Mouse (Mus musculus) midbrain, embryonic 12.5 days (tissue): ENCODE measurements around the gene Pcbp1. TPM values are rescaled to one million over a fixed set of nuclear protein-coding genes. Genes with fewer than 3 reads are reported as not detected.
"Not testable (repeated sequence)": the region's sequence is repeated elsewhere in the genome, so short reads cannot be mapped to it uniquely, and the experiment has no call there.

Source experiments
- ATAC-seq: fragments of 200-750 bp; cut with Nextera tagmentation; 2 replicates; pipeline ENCODE4 v1.8.0; 2017; ENCODE audit warnings: low read depth, moderate TSS enrichment, moderate library complexity; ENCODE audit not compliant: low FRiP score
- H3K27ac ChIP-seq: fragments of 300-500 bp; sonication (generic); replicated peaks from 2 replicates; pipeline ENCODE4 v1.5.1; 2016; ENCODE audit warnings: mild to moderate bottlenecking
- H3K27me3 ChIP-seq: fragments of 300-500 bp; sonication (generic); 2 replicates; pipeline ENCODE4 v1.6.1; 2016; ENCODE audit warnings: mild to moderate bottlenecking
- H3K36me3 ChIP-seq: fragments of 300-500 bp; sonication (generic); 2 replicates; pipeline ENCODE4 v1.6.1; 2016
- H3K4me1 ChIP-seq: fragments of 300-500 bp; sonication (generic); 2 replicates; pipeline ENCODE4 v1.6.1; 2016
- H3K4me2 ChIP-seq: fragments of 300-500 bp; sonication (generic); replicated peaks from 2 replicates; pipeline ENCODE4 v1.6.1; 2016; ENCODE audit warnings: mild to moderate bottlenecking, moderate library complexity
- H3K4me3 ChIP-seq: fragments of 300-500 bp; sonication (generic); 2 replicates; pipeline ENCODE4 v1.5.1; 2016; ENCODE audit warnings: mild to moderate bottlenecking
- H3K9ac ChIP-seq: fragments of 300-500 bp; sonication (generic); replicated peaks from 2 replicates; pipeline ENCODE4 v1.6.1; 2016; ENCODE audit warnings: mild to moderate bottlenecking, moderate library complexity
- H3K9me3 ChIP-seq: fragments of 300-500 bp; sonication (generic); 2 replicates; pipeline ENCODE4 v1.6.1; 2016; ENCODE audit warnings: mild to moderate bottlenecking
- WGBS: fragments of 180-500 bp; shearing (Covaris S2); methylation state at CpG from one replicate; pipeline ENCODE4 v1.1.7; 2016; 5-methylcytosine and 5-hydroxymethylcytosine counted together
- polyA plus RNA-seq: library from polyadenylated mRNA; unstranded; fragments of >200 nt; fragmentation: Nextera tagmentation; extraction: Ambion mirVana; gene quantifications from 2 replicates; pipeline ENCODE4 v1.2.1, GENCODE M21; 2016

Pcbp1 gene
- polyA plus RNA-seq = 570 and 583 TPM in 2 replicates

GRCm38 (mm10) chr6:86526032-86526960, at the start of gene Pcbp1:
Pcbp1 (minus strand) TSS chr6:86526321.
- H3K4me2 ChIP-seq = peak within 1 kb of the TSS; percentile 95
- H3K27ac ChIP-seq = peak within 1 kb of the TSS; percentile 100
- H3K9me3 ChIP-seq = no peaks in the 10 kb centered on the region
- ATAC-seq = peak; percentile 77
- H3K4me1 ChIP-seq = peaks cover 25% of the 10 kb centered on the region
- H3K36me3 ChIP-seq = peaks cover 20% of the 10 kb centered on the region
- H3K4me3 ChIP-seq = peak within 1 kb of the TSS; percentile 97
- peak within 1 kb of the TSS; percentile 98 for H3K9ac ChIP-seq
- H3K27me3 ChIP-seq = no peaks in the 10 kb centered on the region
- 1% methylated on average over 114 of the region's 120 CpGs for WGBS

- no peak overlapping the region for H3K9ac ChIP-seq
- no peak overlapping the region for H3K4me3 ChIP-seq
- H3K4me2 ChIP-seq = no peak overlapping the region
- no peaks in the 10 kb centered on the region for H3K27me3 ChIP-seq
- H3K27ac ChIP-seq = no peak overlapping the region
- no peaks in the 10 kb centered on the region for H3K36me3 ChIP-seq
- no peak for ATAC-seq
- H3K4me1 ChIP-seq = peaks cover 8% of the 10 kb centered on the region; the same call in 1 of the 2 replicates
- WGBS = 96% methylated on average over 3 of the region's 3 CpGs
- H3K9me3 ChIP-seq = no peaks in the 10 kb centered on the region
Observed at GRCm38 (mm10) chr6:86574495-86574894, 48.4 kb upstream of the Pcbp1 start.

GRCm38 (mm10) chr6:86570830-86571229, 44.7 kb upstream of the Pcbp1 start:
- H3K36me3 ChIP-seq = peaks cover 13% of the 10 kb centered on the region
- no peak overlapping the region for H3K9ac ChIP-seq
- no peak overlapping the region for H3K27ac ChIP-seq
- H3K27me3 ChIP-seq = no peaks in the 10 kb centered on the region
- 64% methylated on average over 9 of the region's 9 CpGs for WGBS
- no peaks in the 10 kb centered on the region for H3K9me3 ChIP-seq
- H3K4me3 ChIP-seq = no peak overlapping the region
- ATAC-seq = no peak
- H3K4me2 ChIP-seq = no peak overlapping the region
- peaks cover 6% of the 10 kb centered on the region; the same call in 1 of the 2 replicates for H3K4me1 ChIP-seq

GRCm38 (mm10) chr6:86569461-86569820, 43.3 kb upstream of the Pcbp1 start:
- Histone ChIP-seq H3K36me3 (peaks cover 27% of the 10 kb centered on the region), H3K9ac (no peak overlapping the region), H3K4me1 (peaks cover 6% of the 10 kb centered on the region; the same call in 1 of the 2 replicates), H3K9me3 (no peaks in the 10 kb centered on the region), H3K27me3 (no peaks in the 10 kb centered on the region), H3K27ac (no peak overlapping the region), H3K4me3 (no peak overlapping the region), H3K4me2 (no peak overlapping the region)
- ATAC-seq = no peak
- 71% methylated on average over 3 of the region's 3 CpGs for WGBS

DNA sequence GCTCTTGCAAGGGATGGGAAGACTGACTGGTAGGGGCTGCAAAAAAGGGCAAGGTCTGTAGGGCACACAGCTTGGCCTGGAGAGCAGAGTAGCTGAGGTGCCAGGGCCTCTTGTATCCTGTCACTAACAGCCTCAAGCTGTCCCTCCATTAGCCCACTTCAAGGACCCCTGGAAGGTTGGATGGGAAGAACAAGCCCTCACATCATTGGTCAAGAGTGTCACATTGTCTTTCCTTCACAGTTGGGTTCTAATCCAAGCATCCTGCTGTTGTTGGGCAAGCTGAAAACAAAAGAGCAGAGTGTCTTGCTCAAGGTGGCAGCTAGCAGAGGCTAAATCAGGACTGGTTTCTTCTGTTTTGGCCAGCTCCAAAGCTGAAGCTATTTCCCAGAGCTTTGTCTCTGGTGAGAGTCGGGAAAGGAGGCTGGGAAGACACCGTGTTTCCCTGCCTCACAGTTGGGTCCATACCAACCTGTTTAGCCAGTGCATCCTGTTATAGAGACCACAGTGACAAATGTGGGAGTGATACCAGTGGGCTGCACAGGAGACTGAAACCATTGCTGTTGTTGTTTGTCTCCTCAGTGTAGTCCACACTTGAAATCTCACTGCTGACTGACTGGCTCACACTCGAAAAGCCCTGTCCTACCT, 42.8 kb upstream of the Pcbp1 start:
- Histone ChIP-seq H3K36me3 (peaks cover 30% of the 10 kb centered on the region), H3K9ac (no peak overlapping the region), H3K27me3 (no peaks in the 10 kb centered on the region), H3K27ac (no peak overlapping the region), H3K9me3 (no peaks in the 10 kb centered on the region), H3K4me1 (peaks cover 6% of the 10 kb centered on the region; the same call in 1 of the 2 replicates), H3K4me2 (no peak overlapping the region), H3K4me3 (no peak overlapping the region)
- ATAC-seq = no peak
- WGBS = 32% methylated on average over 3 of the region's 3 CpGs

GRCm38 (mm10) chr6:86565782-86566181, 39.7 kb upstream of the Pcbp1 start:
- H3K4me1 ChIP-seq = peaks cover 6% of the 10 kb centered on the region; the same call in 1 of the 2 replicates
- H3K27ac ChIP-seq = no peak overlapping the region
- peaks cover 56% of the 10 kb centered on the region for H3K36me3 ChIP-seq
- no peak for ATAC-seq
- H3K9ac ChIP-seq = no peak overlapping the region
- H3K4me2 ChIP-seq = no peak overlapping the region
- H3K27me3 ChIP-seq = no peaks in the 10 kb centered on the region
- WGBS = 96% methylated on average over 2 of the region's 2 CpGs
- H3K4me3 ChIP-seq = no peak overlapping the region
- H3K9me3 ChIP-seq = no peaks in the 10 kb centered on the region

DNA sequence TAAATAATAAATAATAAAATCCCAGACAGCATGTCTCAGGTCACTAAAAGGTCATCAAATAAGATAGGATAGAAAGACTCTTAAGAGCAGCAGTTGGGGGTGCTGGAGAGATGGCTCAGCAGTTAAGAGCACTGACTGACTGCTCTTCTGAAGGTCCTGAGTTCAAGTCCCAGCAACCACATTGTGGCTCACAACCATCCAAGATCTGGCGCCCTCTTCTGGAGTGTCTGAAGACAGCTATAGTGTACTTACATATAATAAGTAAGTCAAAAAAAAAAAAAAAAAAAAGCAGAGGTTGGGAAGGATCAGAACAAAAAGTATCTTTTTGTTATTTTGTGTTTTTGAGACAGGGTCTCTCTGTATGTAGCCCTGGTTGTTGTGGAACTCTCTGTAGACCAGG, 31.1 kb upstream of the Pcbp1 start:
- not testable (repeated sequence) for H3K9ac ChIP-seq, H3K27ac ChIP-seq, ATAC-seq, H3K27me3 ChIP-seq, H3K4me3 ChIP-seq, H3K9me3 ChIP-seq, H3K4me2 ChIP-seq, H3K4me1 ChIP-seq
- WGBS = 83% methylated on average over 1 of the region's 1 CpGs
- H3K36me3 ChIP-seq = peaks cover 65% of the 10 kb centered on the region

DNA sequence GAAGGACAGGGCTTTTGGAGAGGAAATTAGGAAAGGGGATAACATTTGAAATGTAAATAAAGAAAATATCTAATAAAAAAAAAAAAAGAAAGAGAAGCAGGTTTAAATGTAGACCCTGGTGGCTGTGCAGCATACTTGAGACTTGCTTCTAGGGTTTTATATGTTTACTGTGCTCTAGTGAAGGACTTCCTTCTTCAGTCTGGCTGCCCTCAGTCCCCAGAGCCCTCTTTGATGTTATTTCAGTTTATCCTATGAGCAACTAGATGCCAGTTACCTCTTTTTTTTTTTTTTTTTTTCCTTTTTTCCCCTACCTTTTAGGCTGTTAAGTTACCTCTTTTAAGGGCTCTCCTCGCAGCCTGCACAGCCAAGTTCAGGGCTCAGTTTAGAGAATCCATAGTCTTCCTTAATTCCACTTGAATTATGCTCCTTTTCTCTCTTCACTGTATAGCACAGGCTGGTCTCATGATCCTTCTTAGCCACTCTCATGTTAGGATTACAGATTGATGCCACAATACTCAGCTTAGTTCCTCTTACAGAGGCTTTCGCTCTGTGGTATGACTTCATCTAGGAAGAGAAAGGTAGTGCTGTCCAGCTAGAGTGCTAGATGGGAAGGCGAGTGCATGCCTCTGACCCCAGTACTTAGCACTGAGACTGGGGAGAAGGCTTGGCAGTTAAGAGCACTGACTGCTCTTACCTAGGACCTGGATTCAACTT, 30.4 kb upstream of the Pcbp1 start:
- no peaks in the 10 kb centered on the region for H3K27me3 ChIP-seq
- no peaks in the 10 kb centered on the region for H3K4me1 ChIP-seq
- H3K9ac ChIP-seq = no peak overlapping the region
- no peak overlapping the region for H3K4me2 ChIP-seq
- H3K36me3 ChIP-seq = peaks cover 64% of the 10 kb centered on the region
- H3K9me3 ChIP-seq = no peaks in the 10 kb centered on the region
- H3K4me3 ChIP-seq = no peak overlapping the region
- WGBS = 93% methylated on average over 3 of the region's 3 CpGs
- no peak for ATAC-seq
- H3K27ac ChIP-seq = no peak overlapping the region

DNA sequence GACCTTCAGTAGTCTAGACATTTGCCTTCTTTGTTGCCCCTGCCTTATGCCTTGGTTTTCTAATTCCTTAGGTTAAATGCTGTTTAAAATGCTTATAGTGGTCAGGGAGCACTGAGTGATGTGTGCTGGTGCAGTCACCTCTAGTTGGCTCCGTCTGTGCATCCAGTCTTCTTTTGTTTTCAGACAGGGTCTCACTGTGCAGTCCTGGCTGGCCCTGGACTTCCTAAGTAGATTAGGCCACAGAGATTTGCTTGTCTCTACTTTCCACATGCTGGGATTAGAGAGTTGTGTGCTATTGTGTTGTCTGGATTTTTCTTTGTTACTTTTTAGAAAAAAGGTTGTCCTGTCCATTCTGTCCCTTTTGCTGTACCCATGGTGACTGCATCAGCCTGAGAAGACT, 24.5 kb upstream of the Pcbp1 start:
- WGBS = 38% methylated on average over 1 of the region's 1 CpGs
- H3K9ac ChIP-seq = no peak overlapping the region
- H3K9me3 ChIP-seq = no peaks in the 10 kb centered on the region
- peaks cover 72% of the 10 kb centered on the region for H3K36me3 ChIP-seq
- 0 out of 2 replicates have a peak overlapping the region, but pooled peaks have one; percentile 2 for H3K27ac ChIP-seq
- H3K27me3 ChIP-seq = no peaks in the 10 kb centered on the region
- no peak for ATAC-seq
- no peaks in the 10 kb centered on the region for H3K4me1 ChIP-seq
- no peak overlapping the region for H3K4me3 ChIP-seq
- H3K4me2 ChIP-seq = no peak overlapping the region

DNA sequence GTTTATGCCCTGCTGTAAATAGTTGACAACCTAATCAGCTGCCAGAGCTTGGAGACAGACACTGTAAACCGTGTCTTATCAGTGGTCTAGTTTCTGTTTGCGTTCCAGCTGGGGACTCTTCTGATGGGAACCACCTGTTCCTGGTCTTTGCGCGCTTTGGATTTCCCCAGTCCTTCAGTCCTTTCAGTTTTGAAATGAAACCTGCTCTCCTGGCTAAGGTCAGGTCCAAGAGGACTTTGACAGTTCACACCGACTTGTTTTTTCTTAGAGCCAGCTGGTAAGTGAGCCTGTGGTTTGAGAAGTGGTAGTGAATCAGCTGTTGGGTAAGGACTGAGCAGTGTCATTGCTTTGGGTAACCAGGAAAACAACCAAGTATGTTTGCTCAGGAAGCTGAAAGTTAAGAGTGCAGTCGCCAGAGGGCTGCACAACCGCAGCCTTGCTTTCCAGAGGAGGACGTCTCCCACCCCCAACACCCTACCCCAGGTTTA, 21.8 kb upstream of the Pcbp1 start:
- no peak for ATAC-seq
- Histone ChIP-seq H3K4me3 (no peak overlapping the region), H3K4me1 (no peaks in the 10 kb centered on the region), H3K36me3 (peaks cover 67% of the 10 kb centered on the region), H3K27ac (no peak overlapping the region), H3K4me2 (no peak overlapping the region), H3K27me3 (no peaks in the 10 kb centered on the region), H3K9ac (no peak overlapping the region), H3K9me3 (no peaks in the 10 kb centered on the region)
- 94% methylated on average over 8 of the region's 8 CpGs for WGBS

DNA sequence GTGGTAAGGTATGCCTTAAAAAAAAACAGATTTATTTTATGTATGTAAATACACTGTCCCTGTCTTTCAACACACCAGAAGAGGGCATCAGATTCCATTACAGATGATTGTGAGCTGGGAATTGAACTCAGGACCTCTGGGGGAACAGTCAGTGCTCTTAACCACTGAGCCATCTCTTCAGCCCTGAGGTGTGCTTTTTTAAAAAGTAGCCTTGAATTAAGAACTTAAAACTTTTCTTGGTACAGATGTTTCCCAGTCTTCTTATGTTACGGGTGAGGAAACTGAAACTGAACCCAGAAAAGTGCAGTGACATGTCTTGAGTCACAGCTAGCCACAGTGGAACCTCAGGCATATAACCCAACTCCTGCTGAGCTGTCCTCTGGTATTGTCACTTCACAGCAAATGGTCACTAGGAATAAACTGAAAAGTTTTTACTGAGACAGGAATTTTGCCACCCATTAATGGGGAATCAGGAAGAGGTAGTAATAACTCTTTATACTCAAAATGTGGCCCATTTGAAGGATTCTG, 21.2 kb upstream of the Pcbp1 start:
- Histone ChIP-seq H3K36me3 (peaks cover 65% of the 10 kb centered on the region), H3K4me2 (no peak overlapping the region)
- ATAC-seq = no peak

More for the DNA sequence above, 21.2 kb upstream of the Pcbp1 start:
- no peak overlapping the region for H3K4me3 ChIP-seq
- H3K27ac ChIP-seq = no peak overlapping the region
- no peaks in the 10 kb centered on the region for H3K4me1 ChIP-seq
- H3K9me3 ChIP-seq = no peaks in the 10 kb centered on the region
- H3K27me3 ChIP-seq = no peaks in the 10 kb centered on the region
- no peak overlapping the region for H3K9ac ChIP-seq
- WGBS = 89% methylated on average over 1 of the region's 1 CpGs
